Mouse (Mus musculus): Measurements from ENCODE around the gene Rnf38.
A peak's percentile ranks its signal among the peaks of the same experiment; 100 is the strongest.

Gene Rnf38

GRCm38 (mm10) chr4:44233713-44234003 lies at the start of gene Rnf38:
Gene Rnf38 (minus strand): TSS chr4:44233789.
- no peak for DNase-seq (ENCODE audit: extremely low spot score)

GRCm38 (mm10) chr4:44281597-44282265 lies 48.1 kb upstream of the Rnf38 start:
- DNase-seq (ENCODE audit: extremely low spot score): no peak

GRCm38 (mm10) chr4:44271134-44271533 lies 37.5 kb upstream of the Rnf38 start:
- DNase-seq (ENCODE audit: extremely low spot score): no peak

GRCm38 (mm10) chr4:44269376-44269817 lies 35.8 kb upstream of the Rnf38 start:
- no peak for DNase-seq (ENCODE audit: extremely low spot score)

GRCm38 (mm10) chr4:44267437-44267836 lies 33.8 kb upstream of the Rnf38 start:
- no peak for DNase-seq (ENCODE audit: extremely low spot score)

- DNase-seq (ENCODE audit: extremely low spot score): no peak
These were observed 31.9 kb upstream of the Rnf38 start for GRCm38 (mm10) chr4:44265500-44265899.

GRCm38 (mm10) chr4:44260244-44260643 lies 26.7 kb upstream of the Rnf38 start:
- peak; percentile 57 for DNase-seq (ENCODE audit: extremely low spot score)

GRCm38 (mm10) chr4:44259126-44259525 lies 25.5 kb upstream of the Rnf38 start:
- DNase-seq (ENCODE audit: extremely low spot score): no peak

GRCm38 (mm10) chr4:44254579-44254978 lies 21.0 kb upstream of the Rnf38 start:
- DNase-seq (ENCODE audit: extremely low spot score): no peak

- peak; percentile 5 for DNase-seq (ENCODE audit: extremely low spot score)
These were observed 19.6 kb upstream of the Rnf38 start for GRCm38 (mm10) chr4:44253191-44253590.

- peak; percentile 17 for DNase-seq (ENCODE audit: extremely low spot score)
These were observed 18.7 kb upstream of the Rnf38 start for GRCm38 (mm10) chr4:44251966-44252916.

GRCm38 (mm10) chr4:44251521-44251920 lies 17.9 kb upstream of the Rnf38 start:
- DNase-seq (ENCODE audit: extremely low spot score): no peak

- DNase-seq (ENCODE audit: extremely low spot score): peak; percentile 39
These were observed 16.1 kb upstream of the Rnf38 start for GRCm38 (mm10) chr4:44249705-44250104.

GRCm38 (mm10) chr4:44247051-44247939 lies 13.7 kb upstream of the Rnf38 start:
- DNase-seq (ENCODE audit: extremely low spot score): peak; percentile 71

- DNase-seq (ENCODE audit: extremely low spot score): no peak
These were observed 12.7 kb upstream of the Rnf38 start for GRCm38 (mm10) chr4:44246285-44246684.

- DNase-seq (ENCODE audit: extremely low spot score): no peak
These were observed 8.0 kb upstream of the Rnf38 start for GRCm38 (mm10) chr4:44241638-44242037.

GRCm38 (mm10) chr4:44235946-44236345 lies 2.4 kb upstream of the Rnf38 start:
- no peak for DNase-seq (ENCODE audit: extremely low spot score)

GRCm38 (mm10) chr4:44234004-44234866 lies 646 bp upstream of the Rnf38 start:
- DNase-seq (ENCODE audit: extremely low spot score): peak; percentile 87

- peak; percentile 82 for DNase-seq (ENCODE audit: extremely low spot score)
These were observed 547 bp downstream of the Rnf38 start for GRCm38 (mm10) chr4:44232771-44233712.

- DNase-seq (ENCODE audit: extremely low spot score): no peak
These were observed 8.5 kb downstream of the Rnf38 start for GRCm38 (mm10) chr4:44225128-44225527.

Measured in embryo, embryonic 9.5 days (tissue).